Mouse (Mus musculus) embryonic facial prominence, embryonic 13.5 days (tissue): ENCODE results near the gene Arpc1b. TPM values are rescaled to one million over a fixed set of nuclear protein-coding genes. Genes with fewer than 3 reads are reported as not detected.
"Not testable (repeated sequence)": the region's sequence is repeated elsewhere in the genome, so short reads cannot be mapped to it uniquely, and the experiment has no call there.

ENCODE experiments used
- ATAC-seq: fragments of 200-750 bp; cut with Nextera tagmentation; 2 replicates; pipeline ENCODE4 v1.8.0; 2017; ENCODE audit warnings: low read depth; ENCODE audit not compliant: insufficient number of reproducible peaks, insufficient read depth, low FRiP score, low TSS enrichment
- H3K27ac ChIP-seq: fragments of 300-500 bp; sonication (generic); 2 replicates; pipeline ENCODE4 v1.5.1; 2015; ENCODE audit warnings: moderate library complexity, mild to moderate bottlenecking, inconsistent platforms
- H3K27me3 ChIP-seq: fragments of 300-500 bp; sonication (generic); 2 replicates; pipeline ENCODE4 v1.6.1; 2015; ENCODE audit warnings: mild to moderate bottlenecking, inconsistent platforms
- H3K36me3 ChIP-seq: fragments of 300-500 bp; sonication (generic); 2 replicates; pipeline ENCODE4 v1.6.1; 2015; ENCODE audit warnings: mild to moderate bottlenecking, inconsistent platforms
- H3K4me1 ChIP-seq: fragments of 300-500 bp; sonication (generic); 2 replicates; pipeline ENCODE4 v1.6.1; 2015; ENCODE audit warnings: inconsistent platforms
- H3K4me2 ChIP-seq: fragments of 300-500 bp; sonication (generic); 2 replicates; pipeline ENCODE4 v1.6.1; 2015; ENCODE audit warnings: moderate library complexity, mild to moderate bottlenecking, inconsistent platforms
- H3K4me3 ChIP-seq: fragments of 300-500 bp; sonication (generic); 2 replicates; pipeline ENCODE4 v1.5.1; 2015; ENCODE audit warnings: mild to moderate bottlenecking, inconsistent platforms
- H3K9ac ChIP-seq: fragments of 300-500 bp; sonication (generic); 2 replicates; pipeline ENCODE4 v1.6.1; 2015; ENCODE audit warnings: mild to moderate bottlenecking, inconsistent platforms
- H3K9me3 ChIP-seq: fragments of 300-500 bp; sonication (generic); 2 replicates; pipeline ENCODE4 v1.6.1; 2016; ENCODE audit warnings: inconsistent platforms
- WGBS: fragments of 180-500 bp; shearing (Covaris S2); methylation state at CpG from one replicate; pipeline ENCODE4 v1.1.7; 2015; ENCODE audit warnings: mixed read lengths; 5-methylcytosine and 5-hydroxymethylcytosine counted together
- polyA plus RNA-seq: library from polyadenylated mRNA; unstranded; fragments of >200 nt; fragmentation: Nextera tagmentation; extraction: Ambion mirVana; gene quantifications from 2 replicates; pipeline ENCODE4 v1.2.1, GENCODE M21; 2015

Gene Arpc1b
- polyA plus RNA-seq, 1 experiment from 2014 or later, result 177 TPM

DNA sequence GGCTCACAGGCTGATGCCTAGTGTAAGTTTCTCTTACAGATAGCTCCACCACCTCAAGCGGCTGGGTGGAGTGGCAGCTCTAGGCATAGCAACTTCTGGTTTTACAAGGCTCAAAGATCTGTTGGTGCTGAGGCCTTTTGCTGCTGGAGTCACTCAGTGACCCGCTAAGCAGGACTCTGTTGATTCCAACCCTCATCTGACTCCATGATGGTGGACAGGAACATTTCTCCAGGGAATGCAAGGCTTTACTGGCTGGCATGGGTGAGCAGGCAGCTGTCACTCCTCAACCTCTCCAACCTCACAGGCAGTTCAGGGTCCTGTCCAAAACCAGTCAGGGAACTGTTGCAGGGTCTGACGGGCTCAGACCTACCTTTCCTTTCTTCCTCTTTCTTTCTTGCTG is 17.0 kb downstream of the Arpc1b start:
- Histone ChIP-seq H3K4me3 (no peak overlapping the region), H3K27me3 (no peaks in the 10 kb centered on the region), H3K9ac (no peak overlapping the region), H3K36me3 (peaks cover 95% of the 10 kb centered on the region), H3K9me3 (no peaks in the 10 kb centered on the region), H3K4me2 (no peak overlapping the region), H3K4me1 (no peaks in the 10 kb centered on the region), H3K27ac (no peak overlapping the region)
- WGBS, result 91% methylated on average over 3 of the region's 3 CpGs
- ATAC-seq, result no peak

DNA sequence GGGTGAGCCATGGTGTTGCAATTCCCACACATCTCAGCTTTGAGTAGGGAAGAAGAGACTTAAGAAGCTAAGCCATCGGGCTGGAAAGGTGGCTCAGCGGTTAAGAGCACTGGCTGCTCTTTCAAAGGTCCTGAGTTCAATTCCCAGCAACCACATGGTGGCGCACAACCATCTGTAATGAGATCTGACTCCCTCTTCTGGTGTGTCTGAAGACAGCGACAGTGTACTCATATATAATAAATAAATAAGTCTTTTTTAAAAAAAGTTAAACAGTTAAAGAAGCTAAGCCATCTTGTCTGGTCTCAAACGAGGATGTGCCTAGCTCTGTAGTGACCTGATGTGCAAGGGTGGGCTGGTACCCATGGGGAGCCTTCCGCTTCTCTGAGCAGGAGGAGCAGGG is 19.3 kb downstream of the Arpc1b start:
- H3K36me3 ChIP-seq, result peaks cover 86% of the 10 kb centered on the region
- 87% methylated on average over 6 of the region's 6 CpGs for WGBS
- not testable (repeated sequence) for H3K4me3 ChIP-seq, H3K9me3 ChIP-seq, H3K4me2 ChIP-seq, H3K27me3 ChIP-seq, H3K9ac ChIP-seq, H3K27ac ChIP-seq, ATAC-seq
- H3K4me1 ChIP-seq, result peaks cover 11% of the 10 kb centered on the region

DNA sequence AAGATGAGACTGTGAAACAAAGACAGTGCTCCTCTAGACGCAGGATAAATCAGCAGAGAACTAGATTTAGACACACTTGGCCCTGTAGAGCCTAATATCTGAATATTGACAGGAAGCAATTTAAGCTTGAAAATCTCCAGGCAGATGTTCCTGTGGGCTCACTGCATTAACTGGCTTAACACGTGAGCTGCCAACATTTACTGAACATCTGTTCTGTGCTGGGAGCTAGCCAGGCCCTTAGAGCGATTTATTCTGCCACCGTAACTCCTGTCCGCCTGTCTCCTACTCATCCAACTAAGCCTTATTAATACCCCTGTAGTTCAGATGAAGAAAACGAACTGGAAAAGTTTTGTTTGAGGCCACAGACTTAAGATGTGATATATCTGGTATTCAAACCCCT is 24.8 kb downstream of the Arpc1b start:
- Histone ChIP-seq H3K36me3 (peaks cover 57% of the 10 kb centered on the region), H3K27me3 (no peaks in the 10 kb centered on the region), H3K4me2 (peak overlapping the region; percentile 82), H3K9ac (peak overlapping the region; percentile 97), H3K4me3 (peak overlapping the region; percentile 93), H3K27ac (peak overlapping the region; percentile 91; the same call in 1 of the 2 replicates), H3K4me1 (peaks cover 26% of the 10 kb centered on the region), H3K9me3 (no peaks in the 10 kb centered on the region)
- no peak for ATAC-seq
- WGBS, result 8% methylated on average over 6 of the region's 6 CpGs

DNA sequence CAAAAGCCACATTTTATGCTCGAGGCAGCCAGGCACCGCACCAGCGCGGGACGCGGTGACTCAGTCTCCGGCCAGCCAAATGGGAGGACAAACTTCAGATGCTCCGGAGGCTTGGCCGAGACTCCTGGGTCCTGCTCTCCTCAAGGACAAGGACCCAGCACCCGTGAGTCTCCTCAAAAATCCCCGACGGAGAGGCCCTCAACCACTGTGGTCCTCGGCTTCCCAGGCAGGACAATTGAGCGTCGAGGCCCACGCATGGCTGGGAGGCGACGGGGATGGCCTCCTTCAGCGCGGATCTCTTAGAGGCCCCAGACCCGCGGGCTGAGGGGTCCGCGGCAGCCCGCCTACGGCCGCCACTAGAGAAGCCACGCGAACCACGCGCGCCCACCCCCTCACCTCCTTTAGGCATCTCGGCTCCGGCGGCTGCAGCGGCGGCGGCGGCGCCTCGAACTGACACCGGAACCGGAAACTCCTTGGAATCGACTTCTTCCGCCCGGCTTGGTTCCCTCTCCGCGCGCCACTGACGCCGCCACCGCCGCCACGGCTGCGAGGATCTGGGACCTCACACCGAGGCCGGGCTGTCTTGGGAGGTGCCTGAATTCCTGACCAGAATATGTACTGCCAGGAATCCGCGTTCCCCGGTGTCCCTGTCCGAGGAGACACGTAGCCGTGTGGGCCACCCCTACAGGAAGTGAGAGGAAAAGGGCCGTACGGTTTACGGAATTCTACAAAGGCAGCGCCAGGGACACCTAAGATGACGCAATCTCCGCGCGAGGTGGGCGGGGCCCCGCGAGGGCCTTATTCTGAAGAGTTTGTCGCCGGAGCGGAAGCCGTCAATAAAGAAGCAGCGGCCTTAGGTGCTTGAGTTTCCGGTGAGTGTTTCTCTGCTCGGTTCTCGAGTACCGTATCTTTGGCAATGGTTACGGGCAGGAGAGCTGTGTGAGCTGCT is 25.8 kb downstream of the Arpc1b start, which contains the start of the genes Pdap1 and Bud31:
Gene Pdap1 (minus strand): TSS at position 668 of the 949 bp plus-strand sequence.
Gene Bud31 (plus strand): TSS at position 792 of the 949 bp plus-strand sequence.
- Histone ChIP-seq H3K4me3 (peak within 1 kb of the TSS; percentile 93), H3K9me3 (no peaks in the 10 kb centered on the region), H3K27me3 (no peaks in the 10 kb centered on the region), H3K4me2 (peak within 1 kb of the TSS; percentile 82), H3K27ac (peak within 1 kb of the TSS; percentile 91), H3K36me3 (peaks cover 55% of the 10 kb centered on the region), H3K9ac (peak within 1 kb of the TSS; percentile 97), H3K4me1 (peaks cover 26% of the 10 kb centered on the region)
- WGBS, result under 1% methylated on average over 84 of the region's 84 CpGs
- ATAC-seq, result peak; percentile 92

DNA sequence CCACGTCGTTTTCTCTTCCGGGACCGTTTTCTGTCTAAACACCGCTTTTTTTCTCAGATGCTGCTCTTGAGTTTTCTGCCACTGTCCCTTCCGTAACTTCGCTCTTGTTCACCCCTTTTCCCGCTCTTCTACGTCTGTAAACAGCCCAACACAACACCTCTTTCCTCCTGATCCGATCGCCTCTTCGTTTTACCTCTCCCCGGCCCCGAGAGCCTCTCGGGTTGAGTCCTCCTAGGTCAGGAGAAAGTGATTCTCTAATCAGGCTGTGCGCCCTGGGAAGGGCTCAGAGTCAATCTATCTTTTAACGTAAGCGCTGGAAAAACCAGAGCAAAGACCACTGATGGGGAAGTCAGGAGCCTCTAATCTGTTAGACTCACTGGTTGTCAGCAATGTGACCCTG is 26.6 kb downstream of the Arpc1b start:
- under 1% methylated on average over 18 of the region's 18 CpGs for WGBS
- H3K27me3 ChIP-seq, result no peaks in the 10 kb centered on the region
- no peaks in the 10 kb centered on the region for H3K9me3 ChIP-seq
- peak overlapping the region; percentile 82 for H3K4me2 ChIP-seq
- peaks cover 26% of the 10 kb centered on the region for H3K4me1 ChIP-seq
- H3K36me3 ChIP-seq, result peaks cover 57% of the 10 kb centered on the region
- peak overlapping the region; percentile 91 for H3K27ac ChIP-seq
- H3K9ac ChIP-seq, result peak overlapping the region; percentile 97
- ATAC-seq, result no peak
- H3K4me3 ChIP-seq, result peak overlapping the region; percentile 93

DNA sequence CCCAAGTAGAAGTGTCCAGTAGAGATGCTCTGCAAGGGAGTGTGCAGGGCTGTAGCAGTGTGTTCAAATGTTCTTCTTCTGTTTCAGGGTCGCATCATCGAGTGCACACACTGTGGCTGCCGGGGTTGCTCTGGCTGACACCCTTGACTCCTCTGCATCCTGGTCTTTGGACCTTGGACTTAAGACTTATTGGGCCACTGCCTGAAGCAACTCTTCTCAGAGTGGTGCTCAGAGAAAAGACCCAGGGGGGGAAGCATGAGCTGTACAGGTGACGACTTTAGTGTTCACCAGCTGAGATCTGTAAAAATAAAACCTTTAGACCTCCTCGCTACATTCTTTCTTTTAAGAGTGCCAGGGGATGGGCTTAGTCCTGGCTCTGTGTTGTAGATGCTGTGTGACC is 33.7 kb downstream of the Arpc1b start:
- no peak for ATAC-seq
- H3K4me2 ChIP-seq, result no peak overlapping the region
- no peaks in the 10 kb centered on the region for H3K4me1 ChIP-seq
- 89% methylated on average over 5 of the region's 5 CpGs for WGBS
- no peak overlapping the region for H3K9ac ChIP-seq
- no peak overlapping the region for H3K4me3 ChIP-seq
- H3K27me3 ChIP-seq, result no peaks in the 10 kb centered on the region
- H3K36me3 ChIP-seq, result peaks cover 98% of the 10 kb centered on the region
- H3K27ac ChIP-seq, result no peak overlapping the region
- H3K9me3 ChIP-seq, result no peaks in the 10 kb centered on the region

DNA sequence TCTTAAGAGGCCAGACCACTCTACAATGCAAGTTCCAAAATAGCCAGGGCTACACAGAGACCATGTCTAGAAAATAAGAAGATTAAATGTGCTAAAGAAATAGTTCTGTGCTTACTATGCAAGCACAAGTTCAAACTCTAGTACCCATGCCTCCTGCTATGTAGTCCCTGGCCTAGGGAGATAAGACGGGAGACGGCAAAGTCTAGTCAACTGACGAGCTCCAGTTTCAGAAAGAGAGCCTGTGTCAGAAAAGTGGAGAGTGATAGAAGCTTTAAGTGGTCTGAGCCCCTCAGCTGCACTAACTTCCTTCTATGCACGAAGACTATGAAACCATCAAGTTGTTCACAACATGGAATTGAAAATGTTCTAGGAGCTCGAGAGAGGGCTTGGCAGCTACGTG is 35.3 kb downstream of the Arpc1b start:
- H3K4me3 ChIP-seq, result no peak overlapping the region
- WGBS, result 93% methylated on average over 6 of the region's 6 CpGs
- H3K27ac ChIP-seq, result no peak overlapping the region
- H3K9ac ChIP-seq, result no peak overlapping the region
- no peaks in the 10 kb centered on the region for H3K9me3 ChIP-seq
- no peak overlapping the region for H3K4me2 ChIP-seq
- H3K4me1 ChIP-seq, result no peaks in the 10 kb centered on the region
- no peaks in the 10 kb centered on the region for H3K27me3 ChIP-seq
- peaks cover 98% of the 10 kb centered on the region for H3K36me3 ChIP-seq
- no peak for ATAC-seq

DNA sequence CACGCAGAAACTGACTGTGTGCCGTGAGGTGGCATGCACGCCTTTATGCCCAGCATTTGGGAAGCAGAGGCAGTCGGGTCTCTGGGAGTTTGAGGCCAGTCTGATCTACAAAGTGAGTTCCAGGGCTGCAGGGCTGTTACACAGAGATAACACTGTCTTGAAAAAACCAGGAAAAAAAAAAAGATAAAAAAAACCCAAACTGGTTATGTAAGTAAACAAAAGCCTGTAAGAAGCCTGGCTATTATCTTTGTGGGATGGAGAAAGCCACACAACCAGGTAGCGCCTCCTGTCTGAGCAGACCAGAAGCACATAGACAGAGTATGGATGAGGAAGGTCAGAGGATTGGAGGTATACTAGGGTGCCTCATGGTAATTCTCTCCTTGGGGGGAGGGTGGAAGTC is 38.7 kb downstream of the Arpc1b start:
- no peak overlapping the region for H3K4me3 ChIP-seq
- H3K36me3 ChIP-seq, result peaks cover 92% of the 10 kb centered on the region
- H3K4me2 ChIP-seq, result no peak overlapping the region
- no peaks in the 10 kb centered on the region for H3K4me1 ChIP-seq
- ATAC-seq, result no peak
- H3K27ac ChIP-seq, result no peak overlapping the region
- 96% methylated on average over 5 of the region's 5 CpGs for WGBS
- H3K9ac ChIP-seq, result no peak overlapping the region
- no peaks in the 10 kb centered on the region for H3K9me3 ChIP-seq
- no peaks in the 10 kb centered on the region for H3K27me3 ChIP-seq

DNA sequence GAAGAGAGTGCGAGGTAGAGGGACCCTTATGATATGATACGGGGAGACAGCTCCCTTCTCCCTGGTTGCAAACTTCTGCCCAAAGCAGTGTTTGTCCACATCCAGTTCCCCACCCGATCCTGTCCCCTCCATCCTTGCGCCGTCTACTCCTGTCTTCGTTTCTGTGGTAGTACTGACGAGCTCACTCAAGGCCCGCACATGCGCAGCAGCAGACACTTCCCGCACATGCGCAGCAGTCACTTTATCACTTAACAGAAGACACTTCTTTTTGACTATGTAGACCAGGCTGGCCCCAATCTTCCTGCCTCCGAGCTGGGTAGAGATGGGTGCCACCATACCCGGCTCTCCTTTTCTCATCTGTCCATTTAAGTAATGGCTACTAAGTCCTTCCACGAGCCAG is 47.3 kb downstream of the Arpc1b start:
- H3K9ac ChIP-seq, result no peak overlapping the region
- peaks cover 80% of the 10 kb centered on the region for H3K36me3 ChIP-seq
- H3K9me3 ChIP-seq, result no peaks in the 10 kb centered on the region
- no peak for ATAC-seq
- no peaks in the 10 kb centered on the region for H3K27me3 ChIP-seq
- peaks cover 8% of the 10 kb centered on the region for H3K4me1 ChIP-seq
- H3K27ac ChIP-seq, result no peak overlapping the region
- H3K4me3 ChIP-seq, result no peak overlapping the region
- no peak overlapping the region for H3K4me2 ChIP-seq
- WGBS, result 93% methylated on average over 14 of the region's 14 CpGs

DNA sequence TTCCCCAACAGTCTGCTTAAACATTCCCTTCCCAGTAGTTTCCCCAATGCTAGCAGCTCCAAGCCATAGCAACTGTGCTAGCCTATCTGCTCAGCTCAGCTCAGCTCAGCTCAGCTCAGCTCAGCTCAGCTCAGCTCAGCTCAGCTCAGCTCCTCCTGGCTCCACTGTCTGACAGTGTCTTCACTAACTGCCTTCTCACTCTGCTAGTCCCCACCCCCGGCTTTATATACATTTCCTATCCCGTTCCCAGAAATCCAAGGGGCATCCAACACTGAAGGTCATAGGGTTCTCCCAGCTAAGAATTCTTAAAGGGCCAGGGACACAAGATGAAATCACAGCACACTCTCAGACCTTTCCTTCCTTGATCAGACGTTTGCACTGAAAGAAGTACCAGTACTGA is 50.7 kb downstream of the Arpc1b start:
- H3K4me3 ChIP-seq, result no peak overlapping the region
- peaks cover 52% of the 10 kb centered on the region for H3K36me3 ChIP-seq
- ATAC-seq, result no peak
- H3K27me3 ChIP-seq, result no peaks in the 10 kb centered on the region
- peaks cover 22% of the 10 kb centered on the region for H3K4me1 ChIP-seq
- H3K9me3 ChIP-seq, result no peaks in the 10 kb centered on the region
- H3K4me2 ChIP-seq, result no peak overlapping the region
- H3K9ac ChIP-seq, result peak overlapping the region; percentile 36; the same call in 1 of the 2 replicates
- H3K27ac ChIP-seq, result no peak overlapping the region
- 61% methylated on average over 3 of the region's 3 CpGs for WGBS

DNA sequence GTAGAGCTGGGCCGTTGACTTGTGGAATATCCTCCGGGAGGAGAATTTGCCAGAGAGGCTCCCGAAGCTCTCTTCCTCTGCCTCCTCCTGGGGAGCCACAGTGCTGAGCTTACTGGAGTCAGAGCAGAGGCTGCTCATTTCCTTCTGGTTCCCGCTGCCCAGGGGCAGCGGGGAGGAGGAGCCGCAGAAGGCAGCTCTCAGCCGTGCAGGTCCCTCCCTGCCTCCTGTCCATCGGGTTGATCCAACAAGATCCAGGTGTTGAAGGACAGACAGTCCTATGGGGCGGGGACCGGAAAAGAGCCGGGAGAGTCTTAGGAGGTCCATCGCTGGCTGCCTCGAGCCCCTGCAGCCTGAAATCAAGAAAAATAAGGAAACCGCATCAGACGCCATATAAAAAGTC is 51.2 kb downstream of the Arpc1b start:
- peaks cover 50% of the 10 kb centered on the region for H3K36me3 ChIP-seq
- no peak overlapping the region for H3K4me2 ChIP-seq
- no peaks in the 10 kb centered on the region for H3K9me3 ChIP-seq
- H3K4me3 ChIP-seq, result no peak overlapping the region
- no peak overlapping the region for H3K27ac ChIP-seq
- WGBS, result 81% methylated on average over 15 of the region's 15 CpGs
- no peak for ATAC-seq
- no peaks in the 10 kb centered on the region for H3K27me3 ChIP-seq
- peak overlapping the region; percentile 36; the same call in 1 of the 2 replicates for H3K9ac ChIP-seq
- H3K4me1 ChIP-seq, result peaks cover 22% of the 10 kb centered on the region
